Mouse (Mus musculus) urinary bladder, postnatal 25 days (tissue): ENCODE data around the gene Morc4.

Experiments used
- DNase-seq: peaks from one replicate; pipeline ENCODE4 v3.0.0; 2022; ENCODE audit warnings: low spot score

Morc4 gene

DNA sequence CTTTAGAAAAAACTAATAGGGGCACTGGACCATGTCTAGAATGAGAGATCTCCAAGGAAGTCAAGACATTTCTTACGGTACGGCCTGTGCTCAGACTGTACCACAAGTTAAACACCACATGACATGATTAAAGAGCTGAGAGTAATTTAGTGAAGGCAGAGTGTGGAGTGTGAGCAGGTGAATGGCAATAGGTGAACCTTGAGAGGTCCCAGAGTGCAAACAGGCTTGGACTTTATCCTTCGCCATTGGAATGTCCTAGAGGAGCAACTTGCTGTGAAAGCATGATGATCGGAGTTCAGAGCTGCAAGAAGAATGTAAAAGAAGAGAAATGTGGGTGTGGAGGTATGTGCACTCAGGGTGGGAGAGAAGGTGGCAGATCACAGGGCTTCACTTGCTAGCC is 65.6 kb downstream of the Morc4 start:
- DNase-seq: no peak

DNA sequence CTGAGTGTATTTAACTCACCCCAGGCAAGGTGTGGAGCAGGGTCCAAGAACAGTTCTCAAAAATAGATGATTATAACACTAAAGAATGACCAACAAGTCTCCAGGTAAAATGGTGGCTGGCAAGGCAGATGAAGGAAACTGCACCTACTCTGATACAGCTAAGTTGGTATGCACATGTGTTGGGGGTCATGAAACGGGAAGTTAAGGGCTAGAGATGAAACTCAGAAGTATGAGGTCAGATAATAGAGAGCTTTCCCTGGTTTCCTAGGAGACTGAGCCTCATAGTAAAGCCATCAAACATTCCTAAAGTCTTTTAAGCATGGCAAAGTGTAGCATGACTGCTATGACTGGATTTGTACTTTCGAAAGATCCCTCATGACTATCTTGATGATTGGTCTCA is 68.4 kb downstream of the Morc4 start:
- DNase-seq: no peak

- DNase-seq: no peak
These were observed 71.0 kb downstream of the Morc4 start, which contains the start of gene Cldn2 for GRCm38 (mm10) chrX:139800406-139800878. Cldn2 (plus strand) TSS chrX:139800828.

GRCm38 (mm10) chrX:139799953-139800352 is 71.5 kb downstream of the Morc4 start:
- no peak for DNase-seq

GRCm38 (mm10) chrX:139797875-139798274 is 73.6 kb downstream of the Morc4 start:
- no peak for DNase-seq

- no peak for DNase-seq
These were observed 75.4 kb downstream of the Morc4 start for GRCm38 (mm10) chrX:139796037-139796436.

- DNase-seq: no peak
These were observed 77.2 kb downstream of the Morc4 start for GRCm38 (mm10) chrX:139794072-139794845.

DNA sequence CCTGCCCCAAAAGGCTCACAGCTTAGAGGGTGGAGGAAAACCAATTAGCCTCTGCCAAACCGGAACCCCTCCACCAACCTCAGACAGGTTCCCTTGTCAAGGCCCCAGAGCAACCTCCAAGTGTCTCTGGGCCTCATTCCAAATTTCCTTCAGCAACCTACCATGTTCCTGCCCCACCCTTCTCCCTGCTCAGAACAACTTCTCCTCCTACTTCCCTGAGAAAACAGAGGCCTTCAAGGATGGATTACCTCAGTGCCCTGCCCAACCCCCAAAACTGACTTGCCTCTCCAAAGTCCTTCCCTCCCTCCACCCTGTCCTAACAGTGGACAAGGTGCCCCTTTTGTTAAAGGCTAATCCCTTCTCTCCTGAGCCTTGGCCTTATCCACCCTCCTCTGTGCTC is 85.7 kb downstream of the Morc4 start:
- no peak for DNase-seq

GRCm38 (mm10) chrX:139783045-139783422 is 88.4 kb downstream of the Morc4 start:
- no peak for DNase-seq

DNA sequence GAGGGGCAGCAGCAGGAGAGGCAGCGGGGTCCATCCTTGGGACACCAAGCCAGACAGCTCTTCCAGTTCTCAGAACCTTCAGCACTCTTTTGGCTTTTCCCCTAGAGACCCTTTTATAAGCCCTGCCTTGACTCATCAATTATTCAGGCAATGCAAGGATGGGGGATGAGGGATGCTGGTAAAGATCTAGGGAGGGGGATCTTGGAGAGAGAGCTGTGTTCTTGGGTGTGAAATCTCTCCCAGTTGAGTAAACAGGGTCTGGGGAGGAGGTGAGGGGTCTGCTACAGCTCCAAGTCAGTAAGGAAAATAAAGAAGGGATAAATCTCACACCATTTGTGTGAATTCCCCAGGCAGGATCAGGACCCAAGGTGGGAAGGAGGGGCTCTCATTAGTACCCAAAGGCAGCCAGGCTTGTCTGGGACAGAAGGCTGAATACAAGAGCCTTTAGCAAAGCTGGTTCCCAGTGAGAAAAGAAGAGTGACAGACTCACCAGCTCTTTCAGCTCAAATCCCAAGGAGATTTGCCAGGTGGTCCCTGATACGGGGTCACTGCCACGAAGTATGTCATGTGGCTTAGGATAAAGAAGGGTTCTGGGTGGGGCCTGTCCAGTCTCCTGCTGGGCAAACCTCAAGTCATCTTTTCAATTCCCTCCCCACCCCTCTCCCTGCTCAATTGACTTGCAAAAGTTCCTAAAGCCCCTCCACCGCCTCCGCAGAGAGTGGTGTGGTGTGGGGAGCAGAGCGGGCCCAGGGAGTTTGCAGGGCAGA is 89.0 kb downstream of the Morc4 start, which contains the start of gene Ripply1:
TSS of gene Ripply1 (minus strand) at position 76 of the 767 bp plus-strand sequence.
- no peak for DNase-seq

GRCm38 (mm10) chrX:139781563-139781962 is 89.9 kb downstream of the Morc4 start:
- DNase-seq: no peak

DNA sequence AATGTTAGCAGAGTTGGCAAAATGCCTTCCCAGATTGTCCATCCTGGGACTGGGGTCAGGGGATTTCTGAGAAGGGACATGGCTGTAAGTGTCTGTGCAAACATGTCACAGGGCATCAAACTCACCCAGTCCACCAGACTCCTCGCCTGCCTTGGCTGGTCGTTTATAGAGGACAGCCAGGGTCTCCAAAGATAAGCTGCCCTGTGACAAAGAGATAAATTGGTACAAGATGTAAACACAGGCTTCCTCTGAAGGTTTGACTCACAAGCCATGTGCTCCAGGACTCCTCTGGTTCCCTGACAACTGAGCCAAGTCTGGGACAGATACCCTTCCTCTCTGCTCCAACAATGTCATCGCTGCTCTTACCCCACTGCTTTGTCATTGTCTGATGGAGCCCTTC is 90.5 kb downstream of the Morc4 start:
- no peak for DNase-seq

GRCm38 (mm10) chrX:139779401-139779800 is 92.1 kb downstream of the Morc4 start:
- no peak for DNase-seq

DNA sequence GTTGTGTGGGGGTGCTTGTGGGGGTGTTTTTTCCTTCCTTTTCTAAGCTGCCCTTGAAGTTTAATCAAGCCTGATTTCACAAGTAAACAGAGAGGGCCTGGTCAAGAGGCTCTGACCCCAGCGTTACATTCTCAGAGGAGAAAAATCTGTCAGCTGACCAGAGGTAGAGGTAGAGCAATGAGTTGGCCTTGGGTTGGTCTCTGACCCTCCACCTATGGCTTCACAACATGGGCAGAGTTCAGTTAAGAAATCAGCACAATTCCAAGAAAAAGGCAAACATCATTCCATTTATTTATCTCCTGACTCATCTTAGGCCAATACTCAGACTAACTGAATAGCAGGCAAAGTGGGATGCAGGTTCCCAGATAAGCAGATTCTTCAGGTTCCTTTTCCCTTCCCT is 92.6 kb downstream of the Morc4 start:
- DNase-seq: no peak

GRCm38 (mm10) chrX:139777357-139777756 is 94.1 kb downstream of the Morc4 start:
- no peak for DNase-seq

GRCm38 (mm10) chrX:139775084-139775612 is 96.3 kb downstream of the Morc4 start:
- DNase-seq: no peak

DNA sequence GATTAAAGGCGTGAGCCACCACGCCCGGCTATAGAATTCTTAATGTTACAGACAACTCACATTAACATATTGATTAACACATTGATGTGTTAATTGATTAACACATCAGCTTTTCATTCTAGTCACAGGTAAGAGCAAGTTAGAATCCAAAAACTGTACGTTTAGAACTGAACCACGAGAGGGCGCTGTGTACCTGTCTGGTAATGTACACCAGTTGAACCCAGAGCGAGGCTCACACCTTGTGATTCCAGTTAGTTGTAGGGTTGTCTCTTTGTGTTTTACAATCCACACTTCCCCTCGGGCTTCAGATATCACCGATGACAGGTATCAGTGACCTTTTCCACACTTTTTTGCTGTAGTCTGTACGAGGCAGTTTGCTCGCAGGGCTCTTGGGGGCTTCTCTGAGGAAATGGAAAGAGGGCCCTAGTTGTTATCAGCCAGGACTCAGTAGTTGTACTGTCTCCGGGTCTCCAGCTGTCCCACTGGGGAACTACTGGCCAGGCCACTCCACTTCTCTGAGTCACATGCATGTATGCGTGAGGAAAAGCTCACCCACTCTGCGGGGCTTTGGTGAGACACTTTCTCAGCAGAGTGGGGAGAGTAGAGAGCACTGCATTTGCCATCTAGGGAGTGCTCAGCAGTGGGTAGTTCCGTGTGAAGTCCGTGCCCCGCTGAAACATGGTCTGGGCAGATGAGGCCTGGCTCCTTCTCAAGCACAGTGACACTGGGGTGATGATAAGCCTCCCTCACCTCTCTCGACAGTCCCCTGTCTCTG is 97.0 kb downstream of the Morc4 start:
- DNase-seq: peak; percentile 37
